Mouse (Mus musculus): ENCODE data around the gene Art3.

Gene Art3

DNA sequence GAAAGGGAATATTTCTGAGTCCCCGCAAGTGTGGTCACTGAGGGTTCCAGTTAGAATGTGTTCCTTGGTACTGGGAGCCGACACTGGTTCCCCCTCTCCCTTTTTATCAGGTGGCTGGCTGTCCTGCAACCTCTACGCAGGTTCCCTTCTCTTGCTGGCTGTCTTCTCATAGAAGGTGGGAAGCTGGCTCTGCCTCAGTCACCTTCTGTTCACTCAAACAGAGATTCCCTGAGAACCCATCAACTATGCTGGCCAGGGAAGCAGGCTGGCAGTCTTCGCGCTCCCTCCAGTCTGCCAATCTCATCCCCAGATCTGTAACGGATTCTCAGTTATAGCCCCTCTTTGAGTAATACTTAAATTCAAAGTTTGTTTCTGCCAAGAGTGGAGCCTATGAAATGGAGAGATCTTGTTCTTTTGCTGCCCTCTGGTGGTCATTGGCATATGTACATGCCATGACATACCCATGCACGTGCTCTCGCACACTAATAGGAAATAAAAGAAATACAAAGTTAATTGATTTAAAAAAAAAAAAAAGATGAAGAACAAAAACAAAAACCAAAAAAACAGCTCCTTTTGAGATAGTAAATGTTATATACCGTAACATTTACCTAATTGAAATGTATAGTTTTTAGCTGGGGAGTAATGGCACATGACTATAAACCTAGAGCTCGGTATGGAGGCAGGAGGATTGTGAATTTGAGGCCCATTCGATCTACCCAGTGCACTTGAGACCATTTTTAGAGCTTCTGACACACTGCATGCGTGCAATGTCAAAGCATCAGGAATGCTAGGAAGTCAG, 50.1 kb downstream of the Art3 start:
- DNase-seq (ENCODE audit: low spot score), result peak; percentile 38

DNA sequence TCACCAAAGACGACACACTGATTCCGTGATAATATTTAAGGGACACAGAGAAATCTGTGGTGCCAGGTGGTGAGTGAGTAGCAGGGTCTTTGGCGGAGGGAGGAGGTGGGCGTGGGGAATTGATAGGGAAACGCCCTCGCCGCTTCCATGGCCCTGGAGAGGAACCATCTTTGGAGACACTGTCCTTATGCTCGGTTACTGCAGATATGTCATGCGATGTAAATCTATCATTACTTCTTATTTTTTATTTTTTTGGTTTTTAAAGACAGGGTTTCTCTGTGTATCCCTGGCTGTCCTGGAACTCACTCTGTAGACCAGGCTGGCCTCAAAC, 50.7 kb downstream of the Art3 start:
- no peak for DNase-seq (ENCODE audit: low spot score)

- no peak for DNase-seq (ENCODE audit: low spot score)
Observed at GRCm38 (mm10) chr5:92383747-92384146, 52.1 kb downstream of the Art3 start.

DNA sequence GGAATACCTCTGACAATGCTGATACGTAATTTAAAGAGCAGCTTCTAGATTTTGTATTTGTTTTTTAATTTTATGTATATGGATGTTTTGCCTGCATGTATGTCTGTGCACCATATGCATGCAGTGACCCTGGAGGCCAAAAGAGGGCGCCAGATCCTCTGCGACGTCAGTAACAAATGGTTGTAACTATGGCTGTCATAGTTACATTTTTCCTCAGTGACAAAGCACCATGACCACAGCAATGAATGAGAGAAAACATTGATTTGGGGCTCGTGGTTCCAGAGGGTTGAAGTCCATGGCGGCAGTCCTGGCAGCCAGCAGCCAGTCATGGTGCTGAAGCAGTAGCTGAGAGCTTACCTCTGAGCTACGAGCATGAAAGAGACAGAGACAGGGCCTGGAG, 53.2 kb downstream of the Art3 start:
- DNase-seq (ENCODE audit: low spot score), result no peak

- DNase-seq (ENCODE audit: low spot score), result no peak
Observed at GRCm38 (mm10) chr5:92386102-92386501, 54.5 kb downstream of the Art3 start.

DNA sequence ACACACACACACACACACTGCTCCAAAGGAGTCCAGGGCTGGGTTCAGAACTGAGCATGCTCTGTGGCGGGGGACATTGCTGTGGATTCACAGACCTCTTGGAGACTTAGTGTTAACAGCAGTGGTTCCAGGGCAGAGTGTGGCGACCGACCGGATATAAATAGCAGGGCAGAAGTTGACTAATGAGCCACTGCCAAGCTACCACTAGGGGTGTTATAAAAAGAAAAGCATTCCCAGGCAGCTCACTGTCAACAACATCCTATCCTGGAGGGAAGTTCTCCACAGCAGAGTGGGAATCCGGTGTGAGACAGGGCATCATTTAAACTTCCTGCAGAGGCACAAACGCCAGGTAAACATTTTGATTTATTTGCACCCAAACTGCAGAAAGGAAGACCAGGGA, 55.0 kb downstream of the Art3 start:
- no peak for DNase-seq (ENCODE audit: low spot score)

DNA sequence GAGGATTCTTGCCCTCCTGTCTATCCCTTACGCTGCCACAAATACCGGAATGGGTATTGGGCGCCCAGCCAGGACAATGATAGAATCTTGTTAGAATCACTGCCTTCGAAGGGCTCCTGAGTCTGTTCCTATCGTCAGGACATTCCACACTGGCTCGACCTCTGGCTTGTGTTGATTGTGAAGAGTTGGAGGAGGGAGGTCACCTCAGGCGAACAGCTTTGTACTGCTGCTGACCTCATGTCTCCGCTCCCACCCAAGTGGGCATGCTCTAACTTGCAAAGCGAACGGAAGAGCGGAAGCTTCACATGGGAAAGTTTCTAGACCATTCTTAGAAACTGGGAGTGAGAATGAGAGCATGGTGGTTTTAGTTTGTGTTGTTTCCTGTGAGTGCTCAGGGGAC, 55.8 kb downstream of the Art3 start:
- no peak for DNase-seq (ENCODE audit: low spot score)

GRCm38 (mm10) chr5:92389977-92390376, 58.4 kb downstream of the Art3 start:
- DNase-seq (ENCODE audit: low spot score), result no peak

DNA sequence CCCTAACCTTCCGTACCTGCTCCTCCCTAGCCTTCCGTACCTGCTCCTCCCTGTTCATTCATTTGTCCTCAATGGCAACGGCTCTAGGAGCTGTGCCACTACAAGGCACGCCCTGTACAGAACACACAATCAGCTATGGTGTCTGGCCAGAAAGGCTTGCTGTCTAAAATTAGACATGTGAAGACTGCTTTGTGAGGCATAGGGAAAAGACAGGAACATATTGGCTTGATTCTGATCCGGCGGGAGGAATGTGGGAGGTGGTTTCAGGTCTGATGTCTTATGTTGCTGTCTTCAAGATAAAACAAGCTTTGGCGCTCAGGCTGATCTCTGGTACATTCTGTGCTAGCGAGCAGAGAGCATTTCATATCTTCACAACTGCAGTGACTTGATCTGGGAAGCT, 59.0 kb downstream of the Art3 start:
- DNase-seq (ENCODE audit: low spot score), result no peak

DNA sequence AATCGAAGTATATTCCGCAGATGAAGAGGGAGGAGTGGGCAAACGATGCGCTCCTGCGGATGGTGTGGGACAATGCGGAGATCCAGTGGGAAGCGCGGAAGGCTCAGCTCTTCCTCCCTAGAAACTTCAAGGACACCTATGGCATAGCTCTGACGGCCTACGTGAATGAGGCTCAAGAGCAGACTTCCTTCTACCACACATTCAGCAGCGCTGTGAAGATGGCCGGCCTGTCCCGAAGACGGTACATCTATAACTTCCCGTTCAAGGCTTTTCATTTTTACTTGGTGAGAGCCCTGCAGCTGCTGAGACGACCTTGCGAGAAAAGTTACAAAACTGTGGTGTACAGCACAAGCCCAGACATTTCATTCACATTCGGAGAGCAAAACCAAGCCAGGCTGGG, 60.9 kb downstream of the Art3 start:
- DNase-seq (ENCODE audit: low spot score), result no peak

- DNase-seq (ENCODE audit: low spot score), result no peak
Observed at GRCm38 (mm10) chr5:92393863-92394262, 62.2 kb downstream of the Art3 start.

DNA sequence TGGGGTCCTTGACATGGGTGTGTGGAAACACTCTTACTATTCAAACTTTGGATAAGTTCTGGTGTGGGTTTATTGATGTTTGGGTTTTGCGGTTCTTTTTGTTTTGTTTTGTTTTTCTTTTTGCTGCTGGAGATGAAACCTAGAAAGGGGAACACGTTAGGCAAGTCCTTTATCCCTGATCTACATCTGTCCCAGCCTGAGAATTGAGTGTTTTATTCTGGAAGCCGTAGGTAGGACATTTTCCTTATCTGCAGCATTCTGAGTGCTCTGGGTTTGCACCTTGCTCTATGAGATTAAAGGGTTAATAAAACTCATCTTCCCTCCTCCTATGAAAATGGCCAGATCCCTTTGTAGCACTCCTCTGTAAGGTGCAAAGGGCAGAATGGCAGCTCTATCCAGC, 64.1 kb downstream of the Art3 start:
- no peak for DNase-seq (ENCODE audit: low spot score)

DNA sequence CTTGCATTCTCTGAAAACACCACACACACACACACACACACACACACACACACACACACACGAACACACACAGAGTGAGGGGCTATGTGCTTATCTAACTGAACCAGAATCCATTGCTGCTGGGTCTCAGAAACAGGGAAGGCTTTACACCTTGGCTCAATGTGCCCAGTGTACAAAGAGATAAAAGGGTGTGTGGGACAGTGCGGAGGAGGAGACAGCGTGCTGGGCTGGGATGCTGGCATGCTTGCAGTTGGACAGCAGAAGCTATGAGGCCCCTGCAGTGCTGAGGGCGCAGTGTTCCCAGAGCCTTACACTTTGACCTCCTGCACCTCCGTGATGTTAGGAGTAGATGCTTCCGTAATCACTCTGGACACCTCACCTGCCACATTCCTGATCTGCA, 64.8 kb downstream of the Art3 start:
- DNase-seq (ENCODE audit: low spot score), result no peak

- DNase-seq (ENCODE audit: low spot score), result peak; percentile 39
Observed at GRCm38 (mm10) chr5:92398153-92398552, 66.5 kb downstream of the Art3 start.

GRCm38 (mm10) chr5:92402816-92403215, 71.2 kb downstream of the Art3 start:
- DNase-seq (ENCODE audit: low spot score), result no peak

- no peak for DNase-seq (ENCODE audit: low spot score)
Observed at GRCm38 (mm10) chr5:92403562-92404399, 72.2 kb downstream of the Art3 start.

DNA sequence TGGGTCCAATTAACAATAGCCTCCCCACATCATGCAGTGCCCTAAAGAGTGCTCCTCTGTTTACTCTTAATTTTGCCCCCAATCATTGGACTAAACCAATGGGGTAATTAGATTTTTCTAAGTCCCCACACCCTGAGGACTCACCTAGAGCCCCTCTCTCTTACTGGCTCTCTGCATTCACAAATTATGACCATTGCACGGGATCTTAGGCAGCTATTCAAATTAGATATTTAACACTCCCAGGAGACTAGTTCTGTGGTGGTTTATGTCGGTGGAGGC, 72.7 kb downstream of the Art3 start:
- DNase-seq (ENCODE audit: low spot score), result no peak

GRCm38 (mm10) chr5:92409361-92410155, 77.9 kb downstream of the Art3 start:
- no peak for DNase-seq (ENCODE audit: low spot score)

- DNase-seq (ENCODE audit: low spot score), result no peak
Observed at GRCm38 (mm10) chr5:92410486-92410885, 78.9 kb downstream of the Art3 start.

DNA sequence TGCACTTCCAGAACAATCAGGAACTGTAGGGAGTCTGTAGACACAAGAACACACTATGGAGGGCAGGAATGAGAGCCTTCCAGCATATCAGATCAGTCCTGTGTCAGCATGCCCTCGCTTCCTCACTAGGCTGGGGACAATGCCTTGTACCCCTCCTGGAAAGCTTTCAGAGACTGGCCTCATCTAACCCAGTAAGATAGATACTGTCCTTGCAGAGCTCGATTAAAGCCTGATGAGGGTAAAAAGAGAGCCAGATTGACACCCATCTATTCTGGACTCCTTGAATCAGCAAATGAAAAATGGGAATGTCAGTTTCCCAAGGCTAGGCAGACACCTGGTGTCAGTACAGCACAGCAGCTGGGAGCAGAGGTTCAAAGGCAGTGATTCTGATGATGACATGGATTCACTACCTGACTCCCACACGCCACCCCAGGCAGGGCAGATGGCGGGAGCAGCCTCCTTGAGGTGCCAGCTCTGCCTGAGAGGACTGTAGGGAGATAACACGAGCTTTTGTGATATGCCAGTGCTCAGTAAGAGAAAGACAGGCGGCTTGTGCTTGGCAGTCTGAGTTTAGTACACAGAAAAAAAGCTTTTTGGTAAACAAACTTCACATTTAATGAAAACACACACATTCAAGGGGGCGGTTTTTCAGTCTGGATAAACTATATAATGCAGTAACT, 80.0 kb downstream of the Art3 start:
- DNase-seq (ENCODE audit: low spot score), result no peak

- no peak for DNase-seq (ENCODE audit: low spot score)
Observed at GRCm38 (mm10) chr5:92413271-92413981, 81.8 kb downstream of the Art3 start.

DNA sequence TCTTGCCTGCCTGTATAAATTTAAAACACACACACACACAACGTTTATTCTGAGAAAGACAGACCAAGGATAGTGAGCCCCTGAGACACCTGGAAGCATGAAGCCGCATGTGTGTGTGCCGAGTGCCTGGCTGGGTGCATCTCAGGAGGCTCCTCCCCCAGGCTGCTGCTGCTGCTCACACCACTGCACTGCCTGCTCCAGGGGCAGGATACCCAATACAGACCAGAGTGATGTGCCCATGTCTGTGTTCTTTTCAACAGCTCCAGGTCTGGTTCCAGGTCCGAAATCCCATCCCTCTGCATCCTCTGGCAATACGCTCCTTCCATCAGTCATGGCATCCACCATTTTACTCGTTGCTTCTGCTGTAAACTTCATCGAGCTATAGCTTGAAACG, 82.4 kb downstream of the Art3 start:
- no peak for DNase-seq (ENCODE audit: low spot score)

All from ovary, postnatal 10 days (tissue).